Mouse (Mus musculus) gastrocnemius, postnatal 25 days (tissue): ENCODE results near the gene Wfdc6b. TPM values are rescaled to one million over a fixed set of nuclear protein-coding genes. Genes with fewer than 3 reads are reported as not detected.

Experiments used
- total RNA-seq, 2 experiments: library from RNA; stranded (reverse); gene quantifications; 1 replicate in 1 of 2; 2 replicates in 1 of 2; pipeline ENCODE4 v1.2.3; 2021

The Wfdc6b gene
- total RNA-seq, 2 experiments from 2014 or later, result not detected

Other genes starting within 250 kb of the Wfdc6b start
- gene Slpi, start 224.4 kb upstream of the Wfdc6b start, total RNA-seq, result not detected
- gene Rbpjl, start 210.4 kb upstream of the Wfdc6b start, total RNA-seq, result not detected
- gene Matn4, start 208.4 kb upstream of the Wfdc6b start, total RNA-seq, result 1 to 10 TPM; 1.0 to 2.3 TPM
- gene Sdc4, start 169.6 kb upstream of the Wfdc6b start, total RNA-seq, result 10 to 100 TPM; 28.0 to 62.1 TPM
- gene Sys1, start 156.6 kb upstream of the Wfdc6b start, total RNA-seq, result 10 to 100 TPM; 17.2 to 20.2 TPM
- gene Gm20458, start 152.6 kb upstream of the Wfdc6b start, total RNA-seq, result 1 to 10 TPM; 3.2 to 8.9 TPM
- gene Trp53tg5, start 139.8 kb upstream of the Wfdc6b start, total RNA-seq, result not detected
- 10 to 100 TPM; 21.2 to 35.4 TPM for gene Dbndd2, start 127.4 kb upstream of the Wfdc6b start, total RNA-seq
- gene Pigt, start 116.0 kb upstream of the Wfdc6b start, total RNA-seq, result 10 to 100 TPM; 27.7 to 39.4 TPM
- not detected for gene Wfdc2, start 51.1 kb upstream of the Wfdc6b start, total RNA-seq
- not detected for gene Spint3, start 40.1 kb upstream of the Wfdc6b start, total RNA-seq
- not detected for gene Wfdc6a, start 28.1 kb upstream of the Wfdc6b start, total RNA-seq
- not detected for gene Eppin, start 19.9 kb upstream of the Wfdc6b start, total RNA-seq
- not detected for gene Wfdc8, start 104 bp downstream of the Wfdc6b start, total RNA-seq
- gene Wfdc16, start 25.3 kb downstream of the Wfdc6b start, total RNA-seq, result not detected
- gene Wfdc10, start 42.5 kb downstream of the Wfdc6b start, total RNA-seq, result not detected
- not detected for gene Wfdc9, start 43.1 kb downstream of the Wfdc6b start, total RNA-seq
- not detected for gene Wfdc11, start 60.6 kb downstream of the Wfdc6b start, total RNA-seq
- gene Wfdc13, start 71.6 kb downstream of the Wfdc6b start, total RNA-seq, result not detected
- not detected for gene Spint4, start 85.0 kb downstream of the Wfdc6b start, total RNA-seq
- not detected for gene Spint5, start 101.8 kb downstream of the Wfdc6b start, total RNA-seq
- not detected for gene Wfdc3, start 132.4 kb downstream of the Wfdc6b start, total RNA-seq
- gene Dnttip1, start 132.5 kb downstream of the Wfdc6b start, total RNA-seq, result 10 to 100 TPM; 17.0 to 17.5 TPM
- 1 to 10 TPM; 1.2 to 1.7 TPM for gene Ube2c, start 156.4 kb downstream of the Wfdc6b start, total RNA-seq
- over 10,000 TPM; 15,847 to 16,724 TPM for gene Tnnc2, start 166.4 kb downstream of the Wfdc6b start, total RNA-seq
- gene Snx21, start 172.3 kb downstream of the Wfdc6b start, total RNA-seq, result 10 to 100 TPM; 19.3 to 19.8 TPM
- 1 to 10 TPM; 8.0 to 9.1 TPM for gene Acot8, start 191.4 kb downstream of the Wfdc6b start, total RNA-seq
- 1 to 10 TPM; 1.4 TPM for gene Zswim3, start 191.6 kb downstream of the Wfdc6b start, total RNA-seq
- 1 to 10 TPM; 3.7 to 3.8 TPM for gene Zswim1, start 209.2 kb downstream of the Wfdc6b start, total RNA-seq
- not detected for gene Spata25, start 215.0 kb downstream of the Wfdc6b start, total RNA-seq
- 10 to 100 TPM; 42.9 to 49.2 TPM for gene Ctsa, start 219.4 kb downstream of the Wfdc6b start, total RNA-seq
- 10 to 100 TPM; 28.9 to 35.0 TPM for gene Neurl2, start 219.9 kb downstream of the Wfdc6b start, total RNA-seq
- gene Pltp, start 244.2 kb downstream of the Wfdc6b start, total RNA-seq, result 10 to 100 TPM; 14.8 to 18.6 TPM